Mouse (Mus musculus): ENCODE results near the gene Camp. TPM values are rescaled to one million over a fixed set of nuclear protein-coding genes. Genes with fewer than 3 reads are reported as not detected.

Gene Camp
- polyA plus RNA-seq, 1 experiment, result not detected

- TF ChIP-seq SRF (IDR thresholded peaks at IDR 0.05; ENCODE audit: control insufficient read depth, insufficient read length, low read depth) (no peak), POLR2A (IDR thresholded peaks at IDR 0.05; ENCODE audit: insufficient read length, low read depth) (peak; percentile 31), E2F4 (IDR thresholded peaks at IDR 0.05; ENCODE audit: insufficient read depth) (peak; percentile 88), USF1 (IDR thresholded peaks at IDR 0.05; ENCODE audit: low read depth) (peak; percentile 72)
- Histone ChIP-seq H3K36me3 (ENCODE audit: control insufficient read depth, insufficient read depth) (peaks cover 15% of the 10 kb centered on the region), H3K27me3 (ENCODE audit: control insufficient read depth, insufficient read depth, insufficient read length) (no peaks in the 10 kb centered on the region), H3K4me2 (ENCODE audit: low read depth) (peak within 1 kb of the TSS; percentile 90), H3K4me3 (peak within 1 kb of the TSS; percentile 85), H3ac (ENCODE audit: control insufficient read depth, insufficient read length) (peak within 1 kb of the TSS; percentile 58), H3K79me2 (ENCODE audit: control insufficient read depth, insufficient read depth) (peaks cover 35% of the 10 kb centered on the region)
These were observed 25.6 kb upstream of the Camp start, which contains the start of gene Cdc25a for GRCm38 (mm10) chr9:109874797-109875691. Gene Cdc25a (plus strand): TSS chr9:109875579.

GRCm38 (mm10) chr9:109870983-109871572 is 21.7 kb upstream of the Camp start:
- H3K27me3 ChIP-seq (ENCODE audit: control insufficient read depth, insufficient read depth, insufficient read length), result no peaks in the 10 kb centered on the region
- no peak overlapping the region for H3K4me2 ChIP-seq (ENCODE audit: low read depth)
- H3K36me3 ChIP-seq (ENCODE audit: control insufficient read depth, insufficient read depth), result no peaks in the 10 kb centered on the region
- TF ChIP-seq SRF (IDR thresholded peaks at IDR 0.05; ENCODE audit: control insufficient read depth, insufficient read length, low read depth), result no peak
- TF ChIP-seq CEBPB (IDR thresholded peaks at IDR 0.05; ENCODE audit: insufficient read depth, poor library complexity, severe bottlenecking), result no peak
- no peak for TF ChIP-seq REST (IDR thresholded peaks at IDR 0.05; ENCODE audit: insufficient read depth, insufficient read length)
- no peak for TF ChIP-seq POLR2A (IDR thresholded peaks at IDR 0.05; ENCODE audit: insufficient read length, low read depth)
- no peak for TF ChIP-seq POLR2AphosphoS2 (IDR thresholded peaks at IDR 0.05; ENCODE audit: insufficient read length, low read depth)
- no peak for TF ChIP-seq MYOD1 (IDR thresholded peaks at IDR 0.05; ENCODE audit: control insufficient read depth in 1 of 3, insufficient read length in 2 of 3, low read depth in 2 of 3)
- TF ChIP-seq MYOG (IDR thresholded peaks at IDR 0.05; ENCODE audit: control insufficient read depth in 1 of 3, insufficient read depth in 1 of 3, insufficient read length in 2 of 3, low read depth in 2 of 3), result no peak
- no peak for TF ChIP-seq TCF12 (IDR thresholded peaks at IDR 0.05; ENCODE audit: insufficient read depth, poor library complexity, severe bottlenecking)
- no peak for TF ChIP-seq E2F4 (IDR thresholded peaks at IDR 0.05; ENCODE audit: insufficient read depth)
- TF ChIP-seq USF1 (IDR thresholded peaks at IDR 0.05; ENCODE audit: low read depth), result no peak
- TF ChIP-seq MAX (IDR thresholded peaks at IDR 0.05; ENCODE audit: low read depth), result no peak
- TF ChIP-seq TCF3 (IDR thresholded peaks at IDR 0.05; ENCODE audit: insufficient read length, low read depth), result no peak
- H3K79me2 ChIP-seq (ENCODE audit: control insufficient read depth, insufficient read depth), result peaks cover 2% of the 10 kb centered on the region
- no peak overlapping the region for H3K4me3 ChIP-seq
- no peak overlapping the region for H3ac ChIP-seq (ENCODE audit: control insufficient read depth, insufficient read length)

DNA sequence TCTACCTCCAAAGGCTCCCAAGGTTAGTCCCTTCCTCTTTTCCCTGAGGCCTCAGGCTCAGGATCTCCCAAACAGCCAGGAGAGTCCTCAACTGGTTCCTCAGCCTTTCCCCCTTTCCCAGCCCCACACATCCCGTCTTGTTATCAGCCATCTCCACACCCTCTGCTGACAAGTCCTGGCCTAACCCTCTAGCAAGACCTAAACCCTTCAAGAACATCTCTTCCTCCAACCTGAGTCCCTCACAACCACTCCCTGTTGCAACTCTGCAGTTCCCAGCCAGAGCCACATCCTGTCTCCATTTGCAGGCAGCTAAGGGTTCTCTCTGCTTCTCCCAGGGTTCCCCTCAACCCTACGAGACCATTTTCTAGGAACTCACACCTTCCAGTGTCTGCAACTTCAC is 16.8 kb upstream of the Camp start:
- no peaks in the 10 kb centered on the region for H3K36me3 ChIP-seq (ENCODE audit: control insufficient read depth, insufficient read depth)
- H3K4me2 ChIP-seq (ENCODE audit: low read depth), result no peak overlapping the region
- no peaks in the 10 kb centered on the region for H3K27me3 ChIP-seq (ENCODE audit: control insufficient read depth, insufficient read depth, insufficient read length)
- no peak overlapping the region for H3K4me3 ChIP-seq
- no peaks in the 10 kb centered on the region for H3K79me2 ChIP-seq (ENCODE audit: control insufficient read depth, insufficient read depth)
- no peak overlapping the region for H3ac ChIP-seq (ENCODE audit: control insufficient read depth, insufficient read length)
- TF ChIP-seq TCF3 (IDR thresholded peaks at IDR 0.05; ENCODE audit: insufficient read length, low read depth), result no peak
- no peak for TF ChIP-seq TCF12 (IDR thresholded peaks at IDR 0.05; ENCODE audit: insufficient read depth, poor library complexity, severe bottlenecking)
- TF ChIP-seq POLR2A (IDR thresholded peaks at IDR 0.05; ENCODE audit: insufficient read length, low read depth), result no peak
- no peak for TF ChIP-seq MYOG (IDR thresholded peaks at IDR 0.05; ENCODE audit: control insufficient read depth in 1 of 3, insufficient read depth in 1 of 3, insufficient read length in 2 of 3, low read depth in 2 of 3)

- H3K4me2 ChIP-seq (ENCODE audit: low read depth), result peak overlapping the region; percentile 92
- no peak overlapping the region for H3ac ChIP-seq (ENCODE audit: control insufficient read depth, insufficient read length)
These were observed 13.7 kb upstream of the Camp start for GRCm38 (mm10) chr9:109863085-109863484.

GRCm38 (mm10) chr9:109862397-109863044 is 13.1 kb upstream of the Camp start:
- Histone ChIP-seq H3K36me3 (ENCODE audit: control insufficient read depth, insufficient read depth) (no peaks in the 10 kb centered on the region), H3K4me3 (no peak overlapping the region), H3ac (ENCODE audit: control insufficient read depth, insufficient read length) (no peak overlapping the region), H3K79me2 (ENCODE audit: control insufficient read depth, insufficient read depth) (no peaks in the 10 kb centered on the region), H3K4me2 (ENCODE audit: low read depth) (peak overlapping the region; percentile 92), H3K27me3 (ENCODE audit: control insufficient read depth, insufficient read depth, insufficient read length) (peaks cover 10% of the 10 kb centered on the region)
- TF ChIP-seq TCF3 (IDR thresholded peaks at IDR 0.05; ENCODE audit: insufficient read length, low read depth), result no peak
- no peak for TF ChIP-seq E2F4 (IDR thresholded peaks at IDR 0.05; ENCODE audit: insufficient read depth)
- no peak for TF ChIP-seq POLR2AphosphoS2 (IDR thresholded peaks at IDR 0.05; ENCODE audit: insufficient read length, low read depth)
- TF ChIP-seq MYOG (IDR thresholded peaks at IDR 0.05; ENCODE audit: control insufficient read depth in 1 of 3, insufficient read depth in 1 of 3, insufficient read length in 2 of 3, low read depth in 2 of 3), result no peak
- TF ChIP-seq CEBPB (IDR thresholded peaks at IDR 0.05; ENCODE audit: insufficient read depth, poor library complexity, severe bottlenecking), result no peak
- TF ChIP-seq MAX (IDR thresholded peaks at IDR 0.05; ENCODE audit: low read depth), result no peak
- no peak for TF ChIP-seq MYOD1 (IDR thresholded peaks at IDR 0.05; ENCODE audit: control insufficient read depth in 1 of 3, insufficient read length in 2 of 3, low read depth in 2 of 3)
- TF ChIP-seq USF1 (IDR thresholded peaks at IDR 0.05; ENCODE audit: low read depth), result no peak
- TF ChIP-seq REST (IDR thresholded peaks at IDR 0.05; ENCODE audit: insufficient read depth, insufficient read length), result no peak
- no peak for TF ChIP-seq SRF (IDR thresholded peaks at IDR 0.05; ENCODE audit: control insufficient read depth, insufficient read length, low read depth)
- no peak for TF ChIP-seq TCF12 (IDR thresholded peaks at IDR 0.05; ENCODE audit: insufficient read depth, poor library complexity, severe bottlenecking)
- TF ChIP-seq POLR2A (IDR thresholded peaks at IDR 0.05; ENCODE audit: insufficient read length, low read depth), result no peak

More at GRCm38 (mm10) chr9:109863085-109863484, 13.7 kb upstream of the Camp start:
- no peak for TF ChIP-seq POLR2AphosphoS2 (IDR thresholded peaks at IDR 0.05; ENCODE audit: insufficient read length, low read depth)
- no peak for TF ChIP-seq TCF3 (IDR thresholded peaks at IDR 0.05; ENCODE audit: insufficient read length, low read depth)
- no peak for TF ChIP-seq TCF12 (IDR thresholded peaks at IDR 0.05; ENCODE audit: insufficient read depth, poor library complexity, severe bottlenecking)
- TF ChIP-seq USF1 (IDR thresholded peaks at IDR 0.05; ENCODE audit: low read depth), result no peak
- no peak for TF ChIP-seq MYOG (IDR thresholded peaks at IDR 0.05; ENCODE audit: control insufficient read depth in 1 of 3, insufficient read depth in 1 of 3, insufficient read length in 2 of 3, low read depth in 2 of 3)
- Histone ChIP-seq H3K36me3 (ENCODE audit: control insufficient read depth, insufficient read depth) (no peaks in the 10 kb centered on the region), H3K4me3 (no peak overlapping the region), H3K27me3 (ENCODE audit: control insufficient read depth, insufficient read depth, insufficient read length) (peaks cover 5% of the 10 kb centered on the region), H3K79me2 (ENCODE audit: control insufficient read depth, insufficient read depth) (no peaks in the 10 kb centered on the region)
